Mouse (Mus musculus): ENCODE measurements at regions not wholly inside any gene's neighbourhood (a gene's known extent, or its start where the extent isn't known, plus 50 kb on each side); places are given as distances from the start of the nearest gene placed in this dataset.

- TF ChIP-seq TCF12 (IDR thresholded peaks at IDR 0.05; ENCODE audit: insufficient read depth, poor library complexity, severe bottlenecking) (no peak), POLR2A (IDR thresholded peaks at IDR 0.05; ENCODE audit: insufficient read length, low read depth) (no peak), MAX (IDR thresholded peaks at IDR 0.05; ENCODE audit: low read depth) (no peak), USF1 (IDR thresholded peaks at IDR 0.05; ENCODE audit: low read depth) (no peak), CEBPB (IDR thresholded peaks at IDR 0.05; ENCODE audit: insufficient read depth, poor library complexity, severe bottlenecking) (no peak), MYOD1 (IDR thresholded peaks at IDR 0.05; ENCODE audit: control insufficient read depth in 1 of 3, insufficient read length in 2 of 3, low read depth in 2 of 3) (no peak), SRF (IDR thresholded peaks at IDR 0.05; ENCODE audit: control insufficient read depth, insufficient read length, low read depth) (no peak)
Measured at GRCm38 (mm10) chr13:31249525-31249924, 275.5 kb downstream of the Gm5447 start.

Data from myocyte (in vitro differentiated cells).